Mouse (Mus musculus) hindbrain, embryonic 11.5 days (tissue): Measurements from ENCODE around the gene Foxn4. TPM values are rescaled to one million over a fixed set of nuclear protein-coding genes. Genes with fewer than 3 reads are reported as not detected.

Experiments used
- ATAC-seq: fragments of 200-750 bp; cut with Nextera tagmentation; 2 replicates; pipeline ENCODE4 v1.8.0; 2017; ENCODE audit warnings: mild to moderate bottlenecking, moderate TSS enrichment, moderate library complexity; ENCODE audit not compliant: low FRiP score
- DNase-seq: peaks from one replicate; pipeline ENCODE4 v3.0.0-alpha.2; 2015; ENCODE audit warnings: low spot score
- H3K27ac ChIP-seq: fragments of 300-500 bp; sonication (generic); 2 replicates; pipeline ENCODE4 v1.5.1; 2014; ENCODE audit warnings: mild to moderate bottlenecking, low read depth, low read length
- H3K27me3 ChIP-seq: fragments of 300-500 bp; sonication (generic); 2 replicates; pipeline ENCODE4 v1.6.1; 2014; ENCODE audit warnings: mild to moderate bottlenecking, low read length, moderate library complexity, mixed read lengths; ENCODE audit not compliant: control insufficient read depth, insufficient read depth
- H3K36me3 ChIP-seq: fragments of 300-500 bp; sonication (generic); 2 replicates; pipeline ENCODE4 v1.6.1; 2014; ENCODE audit warnings: mild to moderate bottlenecking, low read length, moderate library complexity, mixed read lengths; ENCODE audit not compliant: control insufficient read depth, insufficient read depth
- H3K4me1 ChIP-seq: fragments of 300-500 bp; sonication (generic); replicated peaks from 2 replicates; pipeline ENCODE4 v1.6.1; 2014; ENCODE audit warnings: low read length, mixed read lengths; ENCODE audit not compliant: control insufficient read depth, insufficient read depth
- H3K4me2 ChIP-seq: fragments of 300-500 bp; sonication (generic); replicated peaks from 2 replicates; pipeline ENCODE4 v1.6.1; 2014; ENCODE audit warnings: mild to moderate bottlenecking, low read depth, low read length
- H3K4me3 ChIP-seq: fragments of 300-500 bp; sonication (generic); 2 replicates; pipeline ENCODE4 v1.5.1; 2014; ENCODE audit warnings: low read depth, low read length
- H3K9ac ChIP-seq: fragments of 300-500 bp; sonication (generic); 2 replicates; pipeline ENCODE4 v1.6.1; 2014; ENCODE audit warnings: low read depth, low read length
- H3K9me3 ChIP-seq: fragments of 300-500 bp; sonication (generic); 2 replicates; pipeline ENCODE4 v1.6.1; 2016; ENCODE audit warnings: low read length; ENCODE audit not compliant: control insufficient read depth
- WGBS: fragments of 180-500 bp; shearing (Covaris S2); extraction: QIAGEN DNeasy Blood & Tissue Kit; methylation state at CpG from one replicate; pipeline ENCODE4 v1.1.7; 2014; 5-methylcytosine and 5-hydroxymethylcytosine counted together
- polyA plus RNA-seq: library from polyadenylated mRNA; unstranded; fragments of >200 nt; fragmentation: Nextera tagmentation; extraction: Ambion mirVana; gene quantifications from 2 replicates; pipeline ENCODE4 v1.2.1, GENCODE M21; 2014

Foxn4 gene
- polyA plus RNA-seq, 1 experiment from 2014 or later: 3.4 TPM

DNA sequence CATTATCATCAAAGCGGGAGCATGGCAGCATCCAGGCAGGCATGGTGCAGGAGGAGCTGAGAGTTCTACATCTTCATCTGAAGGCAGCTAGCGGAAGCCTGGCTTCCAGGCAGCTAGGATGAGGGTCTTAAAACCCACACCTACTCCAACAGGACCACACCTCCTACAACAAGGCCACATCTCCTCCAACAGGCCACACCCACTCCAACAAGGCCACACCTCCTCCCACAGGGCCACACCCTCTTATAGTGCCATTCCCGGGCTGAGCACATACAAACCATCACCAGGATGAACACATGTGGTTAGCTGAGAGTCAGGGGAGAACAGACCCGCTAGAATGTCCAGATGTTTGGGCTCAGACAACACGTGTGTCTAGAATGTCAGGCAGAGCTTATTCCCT, 44.7 kb downstream of the Foxn4 start:
- Histone ChIP-seq H3K4me3 (no peak overlapping the region), H3K27me3 (no peaks in the 10 kb centered on the region), H3K4me2 (no peak overlapping the region), H3K4me1 (no peaks in the 10 kb centered on the region), H3K27ac (no peak overlapping the region), H3K9me3 (0 out of 2 replicates have a peak, but pooled peaks cover 2% of the 10 kb centered on the region), H3K9ac (no peak overlapping the region), H3K36me3 (no peaks in the 10 kb centered on the region)
- no peak for DNase-seq
- 82% methylated on average over 5 of the region's 5 CpGs for WGBS
- ATAC-seq: no peak

DNA sequence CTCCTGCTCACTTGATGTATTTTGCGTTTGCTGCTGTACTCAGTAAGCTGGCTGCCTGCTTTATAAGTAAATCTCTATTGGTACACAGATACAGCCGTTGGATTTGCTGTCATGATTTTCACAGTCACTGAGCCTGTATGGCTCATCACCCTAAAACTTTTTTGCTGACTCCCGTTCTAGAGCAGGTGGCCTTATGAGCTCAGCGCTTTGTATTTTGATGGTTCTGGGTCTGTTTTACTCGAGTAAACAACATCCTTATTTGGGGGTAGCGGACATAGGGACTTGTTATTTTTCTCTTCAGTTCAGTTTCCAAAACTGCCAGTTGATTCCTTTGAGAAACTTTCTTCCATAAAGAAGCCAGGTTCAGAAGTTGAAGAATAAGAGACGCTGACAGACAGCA, 47.6 kb downstream of the Foxn4 start:
- Histone ChIP-seq H3K4me1 (no peaks in the 10 kb centered on the region), H3K4me2 (no peak overlapping the region), H3K27me3 (no peaks in the 10 kb centered on the region), H3K9ac (no peak overlapping the region), H3K4me3 (no peak overlapping the region), H3K36me3 (no peaks in the 10 kb centered on the region), H3K9me3 (0 out of 2 replicates have a peak, but pooled peaks cover 2% of the 10 kb centered on the region), H3K27ac (no peak overlapping the region)
- WGBS: 93% methylated on average over 7 of the region's 7 CpGs
- DNase-seq: no peak
- ATAC-seq: no peak

DNA sequence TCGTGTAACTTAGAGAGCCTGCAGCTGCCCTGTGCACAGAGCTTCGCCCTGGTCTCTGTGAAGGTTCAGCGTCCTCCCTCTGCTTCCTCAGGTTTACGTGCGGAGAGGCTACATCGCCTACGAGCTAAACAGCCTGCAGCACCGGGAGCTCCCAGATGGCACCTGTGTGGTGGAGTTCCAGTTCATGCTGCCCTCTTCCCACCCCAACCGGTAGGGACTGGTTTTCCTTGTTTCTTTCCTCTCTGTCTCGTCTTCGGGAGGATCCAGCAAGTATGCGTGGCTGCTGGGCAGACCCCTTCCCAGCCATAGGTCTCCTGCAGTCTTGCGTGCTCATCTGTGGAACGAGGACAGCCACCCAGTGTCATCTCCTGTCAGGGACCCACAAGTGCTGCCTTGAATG, 54.8 kb downstream of the Foxn4 start:
- 87% methylated on average over 14 of the region's 14 CpGs for WGBS

DNA sequence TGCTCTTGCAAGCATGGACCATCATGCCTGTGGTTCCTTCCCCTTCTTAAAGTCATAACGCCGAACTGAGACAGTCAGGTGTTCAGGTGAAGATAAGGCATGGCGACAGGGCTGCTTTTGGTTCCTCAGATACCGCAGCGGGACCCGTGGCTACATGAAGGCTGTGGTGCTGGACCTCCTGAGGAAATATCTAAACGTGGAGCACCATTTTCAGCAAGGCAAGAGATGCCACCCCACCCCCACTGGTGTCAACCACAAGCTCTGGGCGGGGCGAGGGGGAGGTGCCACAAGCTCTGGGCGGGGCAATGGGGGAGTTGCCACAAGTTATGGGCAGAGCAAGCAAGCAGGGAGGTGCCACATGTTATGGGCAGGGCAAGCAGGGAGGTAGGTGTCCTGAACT, 60.4 kb downstream of the Foxn4 start:
- H3K27ac ChIP-seq: no peak overlapping the region
- H3K4me1 ChIP-seq: no peaks in the 10 kb centered on the region
- no peak overlapping the region for H3K4me3 ChIP-seq
- H3K27me3 ChIP-seq: no peaks in the 10 kb centered on the region
- no peak overlapping the region for H3K4me2 ChIP-seq
- H3K9ac ChIP-seq: no peak overlapping the region
- H3K36me3 ChIP-seq: no peaks in the 10 kb centered on the region
- 75% methylated on average over 10 of the region's 10 CpGs for WGBS
- no peak for ATAC-seq
- H3K9me3 ChIP-seq: no peaks in the 10 kb centered on the region
- DNase-seq: no peak

More for the DNA sequence above, 54.8 kb downstream of the Foxn4 start:
- no peak overlapping the region for H3K9ac ChIP-seq
- no peaks in the 10 kb centered on the region for H3K27me3 ChIP-seq
- no peaks in the 10 kb centered on the region for H3K36me3 ChIP-seq
- ATAC-seq (no peak), DNase-seq (no peak)
- H3K27ac ChIP-seq: no peak overlapping the region
- no peak overlapping the region for H3K4me2 ChIP-seq
- H3K9me3 ChIP-seq: no peaks in the 10 kb centered on the region
- no peak overlapping the region for H3K4me3 ChIP-seq
- H3K4me1 ChIP-seq: no peaks in the 10 kb centered on the region

DNA sequence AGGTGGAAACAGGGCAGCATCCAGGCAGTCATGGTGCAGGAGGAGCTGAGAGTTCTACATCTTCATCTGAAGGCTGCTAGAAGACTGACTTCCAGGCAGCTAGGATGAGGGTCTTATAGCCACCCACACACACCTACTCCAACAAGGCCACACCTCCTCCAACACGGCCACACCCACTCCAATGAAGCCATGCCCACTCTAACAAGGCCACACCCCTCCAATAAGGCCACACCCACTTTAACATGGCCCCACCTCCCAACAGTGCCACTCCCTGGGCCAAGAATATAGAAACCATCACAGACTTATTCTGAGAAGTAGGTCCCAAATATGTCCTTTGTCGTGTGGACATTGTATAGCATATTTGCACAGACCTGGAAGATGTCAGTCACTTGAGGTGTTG, 67.4 kb downstream of the Foxn4 start:
- Histone ChIP-seq H3K27ac (no peak overlapping the region), H3K9ac (no peak overlapping the region), H3K4me3 (no peak overlapping the region), H3K4me1 (no peaks in the 10 kb centered on the region), H3K4me2 (no peak overlapping the region), H3K9me3 (no peaks in the 10 kb centered on the region), H3K27me3 (no peaks in the 10 kb centered on the region), H3K36me3 (no peaks in the 10 kb centered on the region)
- DNase-seq (no peak), ATAC-seq (no peak)
- WGBS: 90% methylated on average over 2 of the region's 2 CpGs

Other genes starting within 250 kb of the Foxn4 start
- 11.0 and 11.1 TPM in 2 replicates for gene Usp30, start 208.3 kb downstream of the Foxn4 start, polyA plus RNA-seq
- 26.7 and 29.6 TPM in 2 replicates for gene Svop, start 182.2 kb downstream of the Foxn4 start, polyA plus RNA-seq
- 9.4 and 9.8 TPM in 2 replicates for gene Alkbh2, start 145.6 kb downstream of the Foxn4 start, polyA plus RNA-seq
- gene Ung, start 143.4 kb downstream of the Foxn4 start, polyA plus RNA-seq: 18.1 and 25.5 TPM in 2 replicates
- gene Acacb, start 127.3 kb downstream of the Foxn4 start, polyA plus RNA-seq: 1.4 and 1.6 TPM in 2 replicates
- 0.59 and 0.96 TPM in 2 replicates for gene Myo1h, start 15.4 kb upstream of the Foxn4 start, polyA plus RNA-seq
- 104 and 115 TPM in 2 replicates for gene Kctd10, start 106.7 kb upstream of the Foxn4 start, polyA plus RNA-seq
- 37.3 and 48.0 TPM in 2 replicates for gene Ube3b, start 106.8 kb upstream of the Foxn4 start, polyA plus RNA-seq
- gene Mmab, start 170.3 kb upstream of the Foxn4 start, polyA plus RNA-seq: 20.3 and 23.4 TPM in 2 replicates
- 58.7 and 61.1 TPM in 2 replicates for gene Mvk, start 170.5 kb upstream of the Foxn4 start, polyA plus RNA-seq